Mouse (Mus musculus): ENCODE data around the gene Hoxa9. TPM values are rescaled to one million over a fixed set of nuclear protein-coding genes. Genes with fewer than 3 reads are reported as not detected.

The Hoxa9 gene
- polyA plus RNA-seq, 1 experiment from 2014 or later: 3.0 TPM

DNA sequence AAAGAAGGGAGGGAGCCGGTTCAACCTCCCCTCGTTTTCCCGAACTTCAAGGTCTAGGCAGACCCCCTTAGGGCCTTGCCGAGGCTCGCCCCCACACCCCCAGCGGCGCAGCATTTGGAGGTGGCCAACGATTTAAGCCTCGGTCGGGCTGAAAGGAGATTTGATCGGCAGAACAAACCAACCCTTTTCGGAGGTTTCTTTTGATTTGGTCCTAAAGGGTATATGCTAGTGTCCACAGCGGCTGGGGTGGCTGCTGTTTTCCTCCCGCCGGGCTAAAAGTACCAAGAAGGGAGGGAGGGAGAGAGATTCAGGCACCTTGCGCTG, 18.5 kb upstream of the Hoxa9 start:
- peak overlapping the region; percentile 22; the same call in 1 of the 2 replicates for H3K4me2 ChIP-seq (replicated peaks; ENCODE audit: low read depth)

DNA sequence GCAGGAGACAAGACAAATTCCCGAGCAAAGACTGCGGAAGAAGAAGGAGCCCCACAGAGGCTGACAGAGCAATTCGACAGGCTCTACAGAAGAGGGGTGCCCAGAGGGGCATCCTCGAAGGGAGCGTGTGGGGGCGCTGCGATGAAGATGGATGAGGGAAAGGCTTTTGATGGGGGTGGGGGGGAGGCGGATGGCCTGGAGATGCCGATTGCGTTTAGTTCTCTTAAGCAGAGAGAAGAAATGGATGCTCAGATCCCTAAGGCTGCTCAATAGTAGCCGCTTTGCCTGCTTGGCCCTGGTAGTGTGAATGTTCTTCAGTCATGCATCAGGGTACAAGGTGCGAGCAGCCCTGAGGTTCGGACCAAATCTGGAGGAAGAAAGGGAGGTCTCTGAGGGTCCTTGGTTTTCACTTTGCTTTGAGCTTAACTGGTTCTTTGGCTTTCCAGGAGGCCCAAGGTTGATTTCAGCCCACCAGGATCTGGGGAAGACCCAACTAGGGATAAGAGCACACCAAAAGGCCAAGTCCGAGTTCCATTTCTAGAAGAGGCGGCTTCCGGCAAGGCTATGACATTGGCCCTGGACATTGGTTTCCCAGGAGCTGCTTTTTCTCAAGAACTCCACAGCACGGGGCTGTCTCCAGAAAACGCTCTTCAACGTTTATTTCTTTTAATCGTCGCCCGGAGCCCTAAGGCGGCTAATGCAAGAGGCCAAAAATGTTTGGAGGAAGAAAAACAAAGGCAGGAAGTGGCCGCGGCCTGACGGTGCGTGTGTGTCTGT, 17.9 kb upstream of the Hoxa9 start:
- ATAC-seq: no peak
- Histone ChIP-seq H3K9me3 (ENCODE audit: control insufficient read depth) (no peaks in the 10 kb centered on the region), H3K9ac (ENCODE audit: low read depth, low read length) (no peak overlapping the region), H3K36me3 (ENCODE audit: control insufficient read depth, insufficient read depth) (no peaks in the 10 kb centered on the region; the same call in 1 of the 2 replicates), H3K27ac (ENCODE audit: low read depth, low read length) (no peak overlapping the region), H3K4me2 (replicated peaks; ENCODE audit: low read depth) (peak overlapping the region; percentile 22), H3K27me3 (replicated peaks; ENCODE audit: control insufficient read depth, insufficient read depth, low read length) (peaks cover 98% of the 10 kb centered on the region), H3K4me3 (ENCODE audit: low read depth, low read length) (peak overlapping the region; percentile 4; the same call in 1 of the 2 replicates), H3K4me1 (replicated peaks; ENCODE audit: control insufficient read depth, insufficient read depth, low read length) (no peaks in the 10 kb centered on the region)
- TF ChIP-seq CTCF (IDR thresholded peaks at IDR 0.05; ENCODE audit: low read depth): no peak
- WGBS: 4% methylated on average over 27 of the region's 27 CpGs

More for the DNA sequence above, 18.5 kb upstream of the Hoxa9 start:
- no peaks in the 10 kb centered on the region for H3K9me3 ChIP-seq (ENCODE audit: control insufficient read depth)
- TF ChIP-seq CTCF (IDR thresholded peaks at IDR 0.05; ENCODE audit: low read depth): no peak
- WGBS: under 1% methylated on average over 16 of the region's 16 CpGs
- no peaks in the 10 kb centered on the region for H3K36me3 ChIP-seq (ENCODE audit: control insufficient read depth, insufficient read depth)
- no peaks in the 10 kb centered on the region for H3K4me1 ChIP-seq (replicated peaks; ENCODE audit: control insufficient read depth, insufficient read depth, low read length)
- H3K4me3 ChIP-seq (ENCODE audit: low read depth, low read length): no peak overlapping the region
- H3K27ac ChIP-seq (ENCODE audit: low read depth, low read length): no peak overlapping the region
- no peak for ATAC-seq
- peaks cover 98% of the 10 kb centered on the region for H3K27me3 ChIP-seq (replicated peaks; ENCODE audit: control insufficient read depth, insufficient read depth, low read length)
- H3K9ac ChIP-seq (ENCODE audit: low read depth, low read length): no peak overlapping the region

DNA sequence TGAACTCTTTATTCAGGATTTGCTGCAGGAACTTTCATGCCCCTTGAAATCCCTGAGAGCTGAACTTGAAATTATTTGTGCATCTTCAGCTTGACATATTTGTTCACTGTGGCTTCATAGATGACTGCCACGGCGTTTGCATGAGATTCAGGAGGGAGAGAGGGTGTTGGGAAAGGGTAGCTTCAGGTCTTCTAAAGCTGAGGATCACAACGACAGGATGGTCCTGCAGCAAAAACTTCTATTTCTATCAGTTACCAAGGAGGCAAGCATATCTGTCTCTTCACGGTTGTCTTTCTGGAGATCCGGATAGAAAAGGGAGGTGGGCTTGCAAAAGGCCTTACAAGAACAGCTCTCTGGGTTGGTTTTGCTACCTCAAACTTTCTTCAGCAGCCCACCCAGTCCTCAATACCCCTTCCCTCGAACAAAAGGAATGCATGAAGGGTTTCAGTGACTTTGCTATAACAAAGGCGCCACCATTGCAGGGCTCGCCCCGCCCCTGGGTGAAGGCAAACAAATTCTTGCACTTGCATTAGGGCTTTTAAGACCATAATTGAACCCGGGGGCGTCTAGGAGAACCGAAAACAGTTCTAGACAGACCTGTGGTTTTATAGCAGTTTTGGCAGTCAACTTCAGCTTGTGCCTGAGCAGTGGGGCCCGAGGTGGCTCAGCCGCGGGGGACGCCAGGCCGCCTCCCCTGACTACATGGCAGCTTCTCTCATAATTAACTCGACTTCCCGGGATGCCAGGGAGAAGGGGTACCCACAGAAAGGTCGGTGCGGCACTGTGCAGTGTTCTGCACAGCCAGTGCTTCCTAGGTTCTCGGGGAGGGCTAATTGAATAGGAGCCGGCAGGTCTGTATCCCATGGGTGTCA, 17.1 kb upstream of the Hoxa9 start:
- no peak overlapping the region for H3K9ac ChIP-seq (ENCODE audit: low read depth, low read length)
- ATAC-seq: no peak
- no peaks in the 10 kb centered on the region for H3K9me3 ChIP-seq (ENCODE audit: control insufficient read depth)
- peak overlapping the region; percentile 4; the same call in 1 of the 2 replicates for H3K4me3 ChIP-seq (ENCODE audit: low read depth, low read length)
- TF ChIP-seq CTCF (IDR thresholded peaks at IDR 0.05; ENCODE audit: low read depth): no peak
- no peaks in the 10 kb centered on the region; the same call in 1 of the 2 replicates for H3K36me3 ChIP-seq (ENCODE audit: control insufficient read depth, insufficient read depth)
- 1% methylated on average over 23 of the region's 23 CpGs for WGBS
- no peaks in the 10 kb centered on the region for H3K4me1 ChIP-seq (replicated peaks; ENCODE audit: control insufficient read depth, insufficient read depth, low read length)
- H3K27ac ChIP-seq (ENCODE audit: low read depth, low read length): no peak overlapping the region
- peak overlapping the region; percentile 1; the same call in 1 of the 2 replicates for H3K4me2 ChIP-seq (replicated peaks; ENCODE audit: low read depth)
- H3K27me3 ChIP-seq (replicated peaks; ENCODE audit: control insufficient read depth, insufficient read depth, low read length): peaks cover 98% of the 10 kb centered on the region

DNA sequence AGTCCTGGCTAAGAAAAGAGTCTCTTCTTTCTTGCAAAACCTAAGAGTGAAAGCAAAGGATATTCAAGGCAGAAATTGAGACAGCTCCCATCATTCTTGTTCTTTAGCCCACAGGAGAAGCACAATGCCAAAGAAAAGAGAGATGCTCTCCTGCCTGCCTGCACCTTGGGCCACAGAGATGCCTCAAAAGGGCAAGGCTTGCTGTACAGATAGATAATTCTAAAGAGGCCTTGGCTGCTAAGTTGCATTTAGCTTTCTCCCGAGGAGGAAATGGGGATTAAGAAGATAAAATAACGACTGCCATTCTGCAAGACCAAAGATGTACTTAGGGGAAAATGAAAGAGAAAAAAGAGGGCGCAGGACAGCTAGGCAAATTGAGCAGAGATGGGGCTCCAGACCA, 16.0 kb upstream of the Hoxa9 start:
- peak overlapping the region; percentile 37; the same call in 1 of the 2 replicates for H3K4me2 ChIP-seq (replicated peaks; ENCODE audit: low read depth)
- no peak overlapping the region for H3K27ac ChIP-seq (ENCODE audit: low read depth, low read length)
- no peaks in the 10 kb centered on the region for H3K4me1 ChIP-seq (replicated peaks; ENCODE audit: control insufficient read depth, insufficient read depth, low read length)
- H3K36me3 ChIP-seq (ENCODE audit: control insufficient read depth, insufficient read depth): no peaks in the 10 kb centered on the region; the same call in 1 of the 2 replicates
- H3K27me3 ChIP-seq (replicated peaks; ENCODE audit: control insufficient read depth, insufficient read depth, low read length): peaks cover 98% of the 10 kb centered on the region
- H3K9me3 ChIP-seq (ENCODE audit: control insufficient read depth): no peaks in the 10 kb centered on the region
- 4% methylated on average over 3 of the region's 3 CpGs for WGBS
- no peak overlapping the region for H3K9ac ChIP-seq (ENCODE audit: low read depth, low read length)
- TF ChIP-seq CTCF (IDR thresholded peaks at IDR 0.05; ENCODE audit: low read depth): no peak
- H3K4me3 ChIP-seq (ENCODE audit: low read depth, low read length): peak overlapping the region; percentile 30; the same call in 1 of the 2 replicates
- no peak for ATAC-seq

DNA sequence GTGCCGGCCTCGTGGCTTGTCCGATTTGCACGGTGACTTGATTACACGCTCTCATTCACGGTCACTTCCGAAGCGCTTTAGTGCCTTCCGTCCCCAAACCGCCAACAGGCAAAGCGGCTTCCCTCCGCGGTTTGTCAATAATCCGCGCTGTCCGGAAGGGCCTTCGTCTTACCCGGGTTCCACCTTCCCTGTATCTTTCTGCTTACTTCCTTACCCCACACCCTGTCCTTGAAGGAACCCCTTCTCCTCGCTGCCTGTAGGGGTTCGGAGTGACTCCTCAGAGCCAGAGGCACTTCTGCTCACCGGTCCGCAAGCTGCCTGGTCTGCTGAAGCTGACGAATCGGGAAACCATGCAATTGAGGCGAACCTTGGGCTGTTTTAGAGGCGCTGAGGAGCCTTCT, 15.5 kb upstream of the Hoxa9 start:
- TF ChIP-seq CTCF (IDR thresholded peaks at IDR 0.05; ENCODE audit: low read depth): no peak
- peaks cover 98% of the 10 kb centered on the region for H3K27me3 ChIP-seq (replicated peaks; ENCODE audit: control insufficient read depth, insufficient read depth, low read length)
- H3K4me3 ChIP-seq (ENCODE audit: low read depth, low read length): peak overlapping the region; percentile 30
- no peaks in the 10 kb centered on the region; the same call in 1 of the 2 replicates for H3K36me3 ChIP-seq (ENCODE audit: control insufficient read depth, insufficient read depth)
- WGBS: under 1% methylated on average over 26 of the region's 26 CpGs
- H3K4me2 ChIP-seq (replicated peaks; ENCODE audit: low read depth): peak overlapping the region; percentile 37; the same call in 1 of the 2 replicates
- no peaks in the 10 kb centered on the region for H3K4me1 ChIP-seq (replicated peaks; ENCODE audit: control insufficient read depth, insufficient read depth, low read length)
- H3K9me3 ChIP-seq (ENCODE audit: control insufficient read depth): no peaks in the 10 kb centered on the region
- no peak for ATAC-seq
- no peak overlapping the region for H3K27ac ChIP-seq (ENCODE audit: low read depth, low read length)
- 0 out of 2 replicates have a peak overlapping the region, but pooled peaks have one; percentile 13 for H3K9ac ChIP-seq (ENCODE audit: low read depth, low read length)

DNA sequence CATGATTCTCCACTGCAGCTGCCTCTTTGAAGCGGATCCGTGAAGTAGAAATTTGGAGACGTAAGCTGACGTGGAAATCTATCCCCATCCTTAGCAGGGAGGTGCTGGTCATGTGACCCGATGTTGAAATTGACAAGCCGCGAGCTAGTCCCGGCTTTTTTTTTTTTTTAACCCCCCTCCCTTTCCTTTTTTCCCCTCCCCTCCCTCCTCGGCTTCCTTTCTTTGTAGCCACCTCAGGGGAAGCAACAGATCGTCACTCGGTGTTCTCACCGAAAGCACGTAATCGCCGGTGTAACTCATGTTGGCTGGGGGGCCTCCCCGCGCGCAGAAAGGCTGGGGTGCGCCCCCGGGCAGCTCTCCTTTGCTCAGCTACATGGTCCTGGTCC, 14.9 kb upstream of the Hoxa9 start, which contains the start of gene Hoxa11:
Gene Hoxa11, minus strand, starts transcription at position 54 of the 386 bp plus-strand sequence.
- TF ChIP-seq CTCF (IDR thresholded peaks at IDR 0.05; ENCODE audit: low read depth): no peak
- ATAC-seq: no peak
- Histone ChIP-seq H3K9ac (ENCODE audit: low read depth, low read length) (peak within 1 kb of the TSS; percentile 13; the same call in 1 of the 2 replicates), H3K36me3 (ENCODE audit: control insufficient read depth, insufficient read depth) (no peaks in the 10 kb centered on the region; the same call in 1 of the 2 replicates), H3K27ac (ENCODE audit: low read depth, low read length) (no peak within 1 kb of the TSS), H3K4me2 (replicated peaks; ENCODE audit: low read depth) (peak within 1 kb of the TSS; percentile 40), H3K4me3 (ENCODE audit: low read depth, low read length) (peak within 1 kb of the TSS; percentile 30), H3K9me3 (ENCODE audit: control insufficient read depth) (no peaks in the 10 kb centered on the region), H3K27me3 (replicated peaks; ENCODE audit: control insufficient read depth, insufficient read depth, low read length) (peaks cover 98% of the 10 kb centered on the region), H3K4me1 (replicated peaks; ENCODE audit: control insufficient read depth, insufficient read depth, low read length) (no peaks in the 10 kb centered on the region)
- WGBS: under 1% methylated on average over 20 of the region's 20 CpGs

Measured in intestine, postnatal 0 days (tissue).